9 mouse cellular contexts compared by ENCODE assay signal in the genomic region with DNA sequence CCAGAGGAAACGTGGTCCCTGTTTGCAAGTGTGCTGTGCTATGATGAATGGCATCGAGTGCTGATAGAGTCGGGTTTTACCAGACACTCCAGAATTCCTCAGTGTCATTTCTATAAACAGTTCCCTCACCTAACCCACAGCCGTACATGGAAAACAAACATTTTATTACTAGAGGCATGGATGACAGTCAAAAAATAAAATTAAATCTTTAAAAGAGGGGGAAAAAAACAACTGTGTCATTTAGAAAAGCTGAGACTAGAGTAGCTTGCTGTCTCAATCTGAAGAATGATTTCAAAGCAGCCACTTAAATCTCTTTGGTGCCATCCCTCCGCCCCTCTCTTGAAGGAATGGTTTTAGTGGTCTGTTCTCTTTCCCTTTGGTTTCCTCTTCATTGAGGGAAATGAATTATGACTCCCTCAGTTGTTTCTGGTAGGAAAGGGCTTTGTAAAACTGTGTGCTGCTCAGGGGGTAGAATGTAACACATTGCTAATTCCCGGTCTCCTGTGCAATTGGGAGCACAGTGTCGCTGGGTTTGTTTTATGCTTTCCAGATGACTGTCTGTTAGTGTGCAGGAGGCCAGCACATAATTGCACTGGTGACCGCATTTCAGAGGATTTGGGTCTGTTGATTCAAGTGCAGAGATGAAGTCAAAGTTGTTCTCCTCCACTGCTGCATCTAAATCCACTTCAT.
A peak's percentile ranks its signal among the peaks of the same experiment; 100 is the strongest.
DNase-seq lines count a peak whose midpoint lies in the region; ATAC-seq and TF ChIP-seq lines count a peak whose summit lies in the region.
"Had no signal": no experiment of that assay in that cellular context is flagged by ENCODE, and none has a peak within 500 bp of the region (broad histone marks: within the 10 kb centered on the region; RNA-seq: fewer than 3 reads in every experiment).

No protein-coding gene starts in this region.

- no peak overlapping the region for H3K4me3 ChIP-seq in kidney, postnatal 0 days (replicated peaks; ENCODE audit: low read depth, low read length)
- no peak overlapping the region for H3K4me3 ChIP-seq in forebrain, embryonic 11.5 days (ENCODE audit: low read depth, low read length)
- H3K4me3 ChIP-seq in limb, embryonic 10.5 days: peak overlapping the region; percentile 26
- no peak overlapping the region for H3K4me3 ChIP-seq in neural tube, embryonic 12.5 days
- H3K4me3 ChIP-seq: lung, embryonic 15.5 days had no signal

- H3K36me3 ChIP-seq in kidney, postnatal 0 days (ENCODE audit: insufficient read depth, low read length): no peaks in the 10 kb centered on the region
- no peaks in the 10 kb centered on the region for H3K36me3 ChIP-seq in forebrain, embryonic 11.5 days (ENCODE audit: control insufficient read depth, insufficient read depth, low read length)
- peaks cover 10% of the 10 kb centered on the region for H3K36me3 ChIP-seq in limb, embryonic 10.5 days
- H3K36me3 ChIP-seq in neural tube, embryonic 12.5 days: no peaks in the 10 kb centered on the region
- H3K36me3 ChIP-seq: lung, embryonic 15.5 days had no signal

- no peak for ATAC-seq in kidney, postnatal 0 days (replicated peaks; ENCODE audit: low FRiP score, low read depth)
- no peak for ATAC-seq in forebrain, embryonic 11.5 days (replicated peaks; ENCODE audit: low FRiP score)
- ATAC-seq in neural tube, embryonic 12.5 days (ENCODE audit: low FRiP score, low read depth): peak; percentile 65

- DNase-seq in kidney, postnatal 0 days (ENCODE audit: low spot score): peak; percentile 55
- DNase-seq in kidney, postnatal 14 days: no peak
- DNase-seq in forebrain, embryonic 11.5 days (ENCODE audit: low spot score): no peak
- peak; percentile 68 for DNase-seq in limb, embryonic 10.5 days (ENCODE audit: low spot score)
- no peak for DNase-seq in urinary bladder, postnatal 14 days (ENCODE audit: low spot score)
- DNase-seq in gastrocnemius, postnatal 10 days: no peak
- DNase-seq in cerebellum, adult 9-11 months: no peak

- 0 out of 2 replicates have a peak, but pooled peaks cover 6% of the 10 kb centered on the region for H3K4me1 ChIP-seq in kidney, postnatal 0 days (replicated peaks; ENCODE audit: insufficient read depth, low read length)
- no peaks in the 10 kb centered on the region for H3K4me1 ChIP-seq in forebrain, embryonic 11.5 days (replicated peaks; ENCODE audit: control insufficient read depth, insufficient read depth, low read length)
- peaks cover 78% of the 10 kb centered on the region for H3K4me1 ChIP-seq in limb, embryonic 10.5 days
- H3K4me1 ChIP-seq in neural tube, embryonic 12.5 days: peaks cover 8% of the 10 kb centered on the region

- H3K27ac ChIP-seq in kidney, postnatal 0 days: peak overlapping the region; percentile 42; the same call in 1 of the 2 replicates
- H3K27ac ChIP-seq in forebrain, embryonic 11.5 days (ENCODE audit: low read depth, low read length): peak overlapping the region; percentile 38; the same call in 1 of the 2 replicates
- peak overlapping the region; percentile 87 for H3K27ac ChIP-seq in limb, embryonic 10.5 days
- H3K27ac ChIP-seq in neural tube, embryonic 12.5 days: peak overlapping the region; percentile 10; the same call in 1 of the 2 replicates
- H3K27ac ChIP-seq: lung, embryonic 15.5 days had no signal

- H3K4me2 ChIP-seq in kidney, postnatal 0 days (ENCODE audit: low read length): peak overlapping the region; percentile 2; the same call in 1 of the 2 replicates
- H3K4me2 ChIP-seq in forebrain, embryonic 11.5 days (ENCODE audit: low read depth, low read length, severe bottlenecking): no peak overlapping the region
- peak overlapping the region; percentile 3; the same call in 1 of the 2 replicates for H3K4me2 ChIP-seq in neural tube, embryonic 12.5 days (replicated peaks)
- H3K4me2 ChIP-seq: lung, embryonic 15.5 days had no signal

- no peak for TF ChIP-seq CTCF in kidney, postnatal 0 days (IDR thresholded peaks at IDR 0.05; ENCODE audit: low read depth)

- WGBS in kidney, postnatal 0 days: 26% methylated on average over 8 of the region's 8 CpGs
- 60% methylated on average over 8 of the region's 8 CpGs for WGBS in forebrain, embryonic 11.5 days
- 23% methylated on average over 8 of the region's 8 CpGs for WGBS in limb, embryonic 10.5 days
- WGBS in neural tube, embryonic 12.5 days: 21% methylated on average over 8 of the region's 8 CpGs

- no peaks in the 10 kb centered on the region for H3K27me3 ChIP-seq in kidney, postnatal 0 days (ENCODE audit: insufficient read depth, low read length)
- no peaks in the 10 kb centered on the region for H3K27me3 ChIP-seq in forebrain, embryonic 11.5 days (ENCODE audit: control insufficient read depth, insufficient read depth, low read length)
- no peaks in the 10 kb centered on the region for H3K27me3 ChIP-seq in limb, embryonic 10.5 days (ENCODE audit: low read depth, poor library complexity, severe bottlenecking)
- H3K27me3 ChIP-seq in neural tube, embryonic 12.5 days (replicated peaks): no peaks in the 10 kb centered on the region
- H3K27me3 ChIP-seq: lung, embryonic 15.5 days had no signal

- no peaks in the 10 kb centered on the region for H3K9me3 ChIP-seq in kidney, postnatal 0 days (replicated peaks; ENCODE audit: low read length)
- no peaks in the 10 kb centered on the region for H3K9me3 ChIP-seq in forebrain, embryonic 11.5 days (ENCODE audit: control insufficient read depth, low read length)
- no peaks in the 10 kb centered on the region for H3K9me3 ChIP-seq in limb, embryonic 10.5 days (replicated peaks)
- H3K9me3 ChIP-seq in neural tube, embryonic 12.5 days: no peaks in the 10 kb centered on the region
- H3K9me3 ChIP-seq: lung, embryonic 15.5 days had no signal

- H3K9ac ChIP-seq in kidney, postnatal 0 days (ENCODE audit: low read depth, low read length): no peak overlapping the region
- H3K9ac ChIP-seq in forebrain, embryonic 11.5 days (ENCODE audit: low read length): peak overlapping the region; percentile 16; the same call in 1 of the 2 replicates
- H3K9ac ChIP-seq in neural tube, embryonic 12.5 days: no peak overlapping the region
- H3K9ac ChIP-seq: lung, embryonic 15.5 days had no signal

Comparison
In these comparisons a context has a peak if more than half of its experiments do, and no peak if none do; other contexts are left out.
1. DNase-seq: peak in kidney, postnatal 0 days (single experiment) and limb, embryonic 10.5 days (single experiment); none in kidney, postnatal 14 days (single experiment), forebrain, embryonic 11.5 days (single experiment), urinary bladder, postnatal 14 days (single experiment), gastrocnemius, postnatal 10 days (single experiment) and cerebellum, adult 9-11 months (single experiment).
2. H3K27ac ChIP-seq: peak in every context shown above with its lines; median percentile 87 in limb, embryonic 10.5 days; 42 in kidney, postnatal 0 days; 38 in forebrain, embryonic 11.5 days; 10 in neural tube, embryonic 12.5 days.